Mouse (Mus musculus): ENCODE data around the gene Syde2. TPM values are rescaled to one million over a fixed set of nuclear protein-coding genes. Genes with fewer than 3 reads are reported as not detected.
A peak's percentile ranks its signal among the peaks of the same experiment; 100 is the strongest.
"Not testable (repeated sequence)": the region's sequence is repeated elsewhere in the genome, so short reads cannot be mapped to it uniquely, and the experiment has no call there.

Syde2 gene
- polyA plus RNA-seq, 1 experiment from 2014 or later = 1.7 TPM

DNA sequence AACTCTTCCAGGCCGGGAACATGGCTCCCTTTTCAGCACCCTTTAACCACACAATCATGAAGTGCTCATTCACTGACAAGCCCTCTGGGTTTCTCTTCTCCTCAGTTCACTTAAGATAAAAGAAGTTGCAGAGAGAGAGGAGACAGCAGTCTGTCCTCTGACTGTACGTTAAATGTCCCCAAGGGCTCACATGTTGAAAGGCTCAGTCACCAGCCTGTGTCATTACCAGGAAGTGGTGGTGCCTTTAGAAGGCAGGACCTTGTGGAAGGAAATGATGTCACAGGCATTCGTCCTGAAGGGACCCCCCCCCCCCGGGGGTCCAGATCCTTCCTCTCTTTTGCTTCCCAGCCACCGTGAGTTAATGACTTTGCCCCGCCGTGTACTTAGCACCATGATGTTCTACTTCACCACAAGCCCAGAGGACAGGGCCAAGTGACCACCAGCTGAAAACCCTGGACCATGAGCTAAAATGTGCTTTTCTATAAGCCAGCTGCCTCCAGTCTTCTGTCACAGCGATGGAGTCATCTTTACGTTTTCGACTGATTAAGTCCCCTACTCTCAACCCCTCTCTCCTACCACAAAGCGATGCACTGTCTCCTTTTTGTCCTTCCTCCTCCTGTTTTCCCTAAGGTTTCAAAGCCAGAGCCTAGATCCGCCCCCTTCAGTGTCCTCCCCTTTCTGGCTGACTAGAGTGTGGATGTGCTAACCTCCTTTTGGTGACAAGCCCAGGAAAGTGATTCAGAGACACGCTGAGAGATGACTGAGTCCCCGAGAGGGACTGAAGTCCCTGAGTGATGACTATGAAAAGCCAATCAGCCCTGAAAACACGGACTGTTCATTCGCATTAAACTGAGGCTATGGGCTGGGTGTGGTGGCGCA is 36.1 kb upstream of the Syde2 start:
- Histone ChIP-seq H3K4me3 (no peak overlapping the region), H3K4me1 (peaks cover 4% of the 10 kb centered on the region), H3K27ac (no peak overlapping the region), H3K9me3 (no peaks in the 10 kb centered on the region), H3K36me3 (no peaks in the 10 kb centered on the region), H3K9ac (no peak overlapping the region), H3K4me2 (no peak overlapping the region), H3K27me3 (no peaks in the 10 kb centered on the region)
- no peak for ATAC-seq (ENCODE audit: insufficient number of reproducible peaks, low FRiP score, low TSS enrichment, low read depth)
- WGBS = 71% methylated on average over 17 of the region's 17 CpGs

DNA sequence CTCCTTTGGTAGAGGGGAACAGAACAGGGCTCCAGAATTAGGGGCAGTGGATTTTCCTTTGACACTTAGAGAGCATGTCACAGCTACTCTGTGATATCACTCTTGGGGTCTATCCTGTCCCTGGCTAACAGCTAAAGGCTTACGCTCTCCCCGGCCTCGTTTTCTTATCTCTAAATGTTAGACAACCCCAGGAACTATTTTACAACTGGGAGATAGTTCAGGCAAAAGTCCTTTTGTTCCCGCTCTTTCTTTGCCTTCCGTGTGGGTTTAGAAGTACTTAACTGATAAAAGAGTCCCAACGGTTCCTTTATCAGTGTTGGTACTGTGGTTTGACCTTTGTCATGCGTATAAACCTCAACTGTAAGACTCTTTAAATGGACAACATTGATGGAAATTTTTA is 34.7 kb upstream of the Syde2 start:
- no peaks in the 10 kb centered on the region for H3K9me3 ChIP-seq
- no peaks in the 10 kb centered on the region for H3K36me3 ChIP-seq
- peaks cover 4% of the 10 kb centered on the region for H3K4me1 ChIP-seq
- H3K9ac ChIP-seq = no peak overlapping the region
- 87% methylated on average over 7 of the region's 7 CpGs for WGBS
- no peak overlapping the region for H3K27ac ChIP-seq
- H3K27me3 ChIP-seq = no peaks in the 10 kb centered on the region
- no peak overlapping the region for H3K4me3 ChIP-seq
- H3K4me2 ChIP-seq = no peak overlapping the region
- ATAC-seq (ENCODE audit: insufficient number of reproducible peaks, low FRiP score, low TSS enrichment, low read depth) = no peak

DNA sequence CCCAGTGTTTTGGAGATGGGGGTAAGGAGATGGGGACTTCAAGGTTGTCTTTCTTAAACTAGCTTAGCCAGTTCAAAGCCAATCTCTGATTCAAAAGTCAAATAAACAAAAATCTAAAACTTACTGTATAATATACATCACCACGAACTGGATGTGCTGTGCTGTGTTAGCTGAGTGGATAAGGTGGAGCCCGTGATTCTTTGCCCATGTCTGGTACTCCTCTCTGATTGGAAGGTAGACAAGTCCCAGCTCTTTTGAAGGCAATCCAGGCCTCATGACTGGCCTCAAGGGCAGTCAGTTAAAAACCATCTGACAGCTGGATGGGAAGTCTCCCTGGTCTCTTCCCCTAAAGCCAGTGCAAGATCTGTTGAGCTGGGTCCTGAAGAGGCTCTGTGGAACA is 34.3 kb upstream of the Syde2 start:
- Histone ChIP-seq H3K4me1 (peaks cover 4% of the 10 kb centered on the region), H3K9me3 (no peaks in the 10 kb centered on the region), H3K36me3 (no peaks in the 10 kb centered on the region), H3K27ac (no peak overlapping the region), H3K27me3 (no peaks in the 10 kb centered on the region), H3K4me2 (no peak overlapping the region), H3K4me3 (no peak overlapping the region), H3K9ac (no peak overlapping the region)
- no peak for ATAC-seq (ENCODE audit: insufficient number of reproducible peaks, low FRiP score, low TSS enrichment, low read depth)
- WGBS = 87% methylated on average over 2 of the region's 2 CpGs

DNA sequence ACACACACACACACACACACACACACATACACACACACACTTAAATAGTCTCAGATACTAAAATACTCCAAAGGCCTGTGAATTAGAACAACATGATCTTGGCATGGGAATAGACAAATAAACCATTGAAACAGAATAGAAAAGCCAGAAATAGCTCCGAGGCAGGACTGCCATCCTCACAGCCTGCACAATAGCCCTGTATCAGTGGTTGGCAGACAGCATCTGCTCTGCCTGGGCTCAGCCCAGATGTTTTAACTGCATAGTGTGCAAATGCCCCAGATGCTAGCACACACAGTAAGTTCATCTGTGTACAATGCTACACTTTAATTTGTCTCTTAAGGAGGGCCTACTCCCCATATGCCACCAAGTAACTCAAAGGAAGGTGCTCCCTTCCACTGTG is 27.8 kb upstream of the Syde2 start:
- H3K36me3 ChIP-seq = no peaks in the 10 kb centered on the region
- H3K4me3 ChIP-seq = no peak overlapping the region
- no peak overlapping the region for H3K27ac ChIP-seq
- H3K4me2 ChIP-seq = no peak overlapping the region
- 57% methylated on average over 1 of the region's 1 CpGs for WGBS
- no peak for ATAC-seq (ENCODE audit: insufficient number of reproducible peaks, low FRiP score, low TSS enrichment, low read depth)
- H3K4me1 ChIP-seq = peaks cover 24% of the 10 kb centered on the region
- H3K9me3 ChIP-seq = no peaks in the 10 kb centered on the region
- H3K9ac ChIP-seq = no peak overlapping the region
- H3K27me3 ChIP-seq = no peaks in the 10 kb centered on the region

DNA sequence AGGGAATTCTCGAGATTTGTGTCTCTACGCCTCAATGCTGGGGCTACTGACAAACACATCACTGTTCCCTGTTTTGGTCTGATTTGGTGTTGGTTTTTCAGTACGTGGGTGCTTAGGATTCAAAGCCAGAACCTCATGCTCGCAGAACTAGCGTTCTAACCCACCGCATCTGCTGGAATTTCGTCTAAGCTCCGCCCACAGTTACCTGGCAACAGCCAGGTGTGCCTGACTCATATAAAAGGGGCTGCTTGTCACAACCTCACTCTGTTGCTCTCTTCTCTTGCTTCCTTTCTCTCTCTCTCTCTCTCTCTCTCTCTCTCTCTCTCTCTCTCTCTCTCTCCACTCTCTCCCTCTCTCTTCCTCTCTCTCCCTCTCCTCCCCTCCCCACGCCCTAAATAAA is 25.3 kb upstream of the Syde2 start:
- ATAC-seq (ENCODE audit: insufficient number of reproducible peaks, low FRiP score, low TSS enrichment, low read depth) = no peak
- H3K27me3 ChIP-seq = no peaks in the 10 kb centered on the region
- H3K4me2 ChIP-seq = no peak overlapping the region
- no peaks in the 10 kb centered on the region for H3K36me3 ChIP-seq
- 21% methylated on average over 9 of the region's 9 CpGs for WGBS
- no peak overlapping the region for H3K4me3 ChIP-seq
- no peak overlapping the region for H3K27ac ChIP-seq
- peaks cover 29% of the 10 kb centered on the region for H3K4me1 ChIP-seq
- H3K9ac ChIP-seq = no peak overlapping the region
- no peaks in the 10 kb centered on the region for H3K9me3 ChIP-seq

DNA sequence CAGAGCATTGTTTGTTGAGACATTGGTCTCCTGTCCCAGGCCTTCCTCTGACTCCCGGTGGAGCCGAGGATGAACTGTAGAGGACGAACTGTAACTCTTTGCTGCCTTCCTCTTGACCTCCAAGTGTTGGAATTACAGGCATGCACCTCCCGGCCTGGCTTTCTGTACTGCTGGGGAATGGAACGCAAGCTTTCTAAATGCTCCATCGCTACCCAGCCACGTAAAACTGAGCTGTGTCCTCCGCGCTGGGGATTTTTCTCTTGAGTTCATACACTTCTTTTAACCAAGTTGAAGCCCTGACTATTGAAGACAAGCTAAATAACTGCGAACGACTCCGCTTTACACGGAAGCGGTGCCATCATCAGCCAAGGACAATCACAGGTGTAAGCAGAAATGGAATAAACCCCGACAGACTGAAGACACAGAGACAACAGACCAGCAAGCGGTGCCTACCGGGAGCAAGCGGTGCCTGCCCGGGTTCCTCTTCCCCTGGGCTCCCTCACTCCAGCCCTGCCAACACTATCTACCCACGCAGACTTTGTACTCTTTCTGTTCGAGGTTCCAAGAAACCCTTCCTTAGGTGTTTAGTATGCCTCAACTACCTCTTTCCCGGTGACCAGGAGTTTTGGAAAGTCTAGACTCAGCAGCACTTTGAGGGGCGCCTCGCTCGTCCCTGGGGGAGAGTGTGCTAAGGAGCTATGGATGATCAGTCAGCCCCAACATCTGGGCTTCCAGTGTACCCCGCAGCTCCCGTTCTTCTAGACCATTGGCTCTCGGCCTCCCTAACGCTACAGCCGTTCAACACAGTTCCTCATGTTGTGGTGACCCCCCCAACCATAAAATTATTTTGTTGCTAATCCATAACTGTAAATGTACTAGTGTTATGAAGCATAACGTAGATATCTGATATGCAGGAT is 24.3 kb upstream of the Syde2 start:
- Histone ChIP-seq H3K4me1 (peaks cover 29% of the 10 kb centered on the region), H3K27ac (peak overlapping the region; percentile 69; the same call in 1 of the 2 replicates), H3K4me3 (peak overlapping the region; percentile 9; the same call in 1 of the 2 replicates), H3K4me2 (peak overlapping the region; percentile 26), H3K9me3 (no peaks in the 10 kb centered on the region), H3K36me3 (no peaks in the 10 kb centered on the region), H3K9ac (no peak overlapping the region), H3K27me3 (no peaks in the 10 kb centered on the region)
- no peak for ATAC-seq (ENCODE audit: insufficient number of reproducible peaks, low FRiP score, low TSS enrichment, low read depth)
- 19% methylated on average over 31 of the region's 31 CpGs for WGBS

DNA sequence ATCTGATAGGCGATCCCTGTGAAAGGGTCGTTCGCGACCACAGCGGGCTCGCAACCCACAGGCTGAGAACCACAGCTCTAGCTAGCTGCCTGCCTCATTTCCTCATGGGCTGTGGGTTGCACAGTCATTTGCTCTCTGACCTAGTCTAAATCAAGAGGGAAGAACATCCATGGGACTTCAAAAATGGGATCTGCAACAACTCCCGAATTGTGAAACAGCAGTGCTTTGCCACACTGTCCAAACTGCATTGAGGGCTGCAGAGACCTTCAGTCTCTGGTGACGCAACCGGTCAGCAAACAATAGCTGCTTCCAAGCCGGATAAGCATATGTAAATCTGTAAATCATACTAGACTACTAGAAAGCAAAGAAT is 23.7 kb upstream of the Syde2 start:
- peak overlapping the region; percentile 36 for H3K4me2 ChIP-seq
- 23% methylated on average over 10 of the region's 10 CpGs for WGBS
- no peaks in the 10 kb centered on the region for H3K27me3 ChIP-seq
- no peaks in the 10 kb centered on the region for H3K36me3 ChIP-seq
- no peak overlapping the region for H3K9ac ChIP-seq
- ATAC-seq (ENCODE audit: insufficient number of reproducible peaks, low FRiP score, low TSS enrichment, low read depth) = no peak
- H3K27ac ChIP-seq = peak overlapping the region; percentile 69
- H3K4me3 ChIP-seq = no peak overlapping the region
- H3K4me1 ChIP-seq = peaks cover 29% of the 10 kb centered on the region
- H3K9me3 ChIP-seq = no peaks in the 10 kb centered on the region

DNA sequence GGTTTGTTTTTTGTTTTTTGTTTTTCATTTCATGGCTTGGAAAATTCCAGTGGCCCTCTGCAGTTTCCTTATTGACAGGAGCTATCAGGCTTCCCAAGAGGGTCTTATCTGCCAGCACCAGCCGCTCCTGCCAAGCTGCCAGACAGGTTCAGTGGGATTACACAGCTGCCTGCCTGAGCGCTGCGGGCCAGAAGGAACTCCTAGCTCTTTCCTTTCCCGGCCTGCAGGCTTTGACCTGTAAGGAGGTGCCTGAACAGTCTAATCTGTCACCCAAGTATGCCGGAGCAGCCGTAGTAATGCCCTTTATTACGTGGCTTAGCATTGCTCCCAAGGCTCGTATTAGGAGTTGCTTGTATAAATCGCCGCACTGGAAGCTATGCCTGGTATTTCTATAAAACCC is 23.2 kb upstream of the Syde2 start:
- peak; percentile 81 for ATAC-seq (ENCODE audit: insufficient number of reproducible peaks, low FRiP score, low TSS enrichment, low read depth)
- Histone ChIP-seq H3K4me2 (peak overlapping the region; percentile 36), H3K27me3 (no peaks in the 10 kb centered on the region), H3K4me3 (peak overlapping the region; percentile 11; the same call in 1 of the 2 replicates), H3K27ac (peak overlapping the region; percentile 69), H3K4me1 (peaks cover 29% of the 10 kb centered on the region), H3K36me3 (no peaks in the 10 kb centered on the region), H3K9ac (no peak overlapping the region), H3K9me3 (no peaks in the 10 kb centered on the region)
- WGBS = 6% methylated on average over 10 of the region's 10 CpGs

DNA sequence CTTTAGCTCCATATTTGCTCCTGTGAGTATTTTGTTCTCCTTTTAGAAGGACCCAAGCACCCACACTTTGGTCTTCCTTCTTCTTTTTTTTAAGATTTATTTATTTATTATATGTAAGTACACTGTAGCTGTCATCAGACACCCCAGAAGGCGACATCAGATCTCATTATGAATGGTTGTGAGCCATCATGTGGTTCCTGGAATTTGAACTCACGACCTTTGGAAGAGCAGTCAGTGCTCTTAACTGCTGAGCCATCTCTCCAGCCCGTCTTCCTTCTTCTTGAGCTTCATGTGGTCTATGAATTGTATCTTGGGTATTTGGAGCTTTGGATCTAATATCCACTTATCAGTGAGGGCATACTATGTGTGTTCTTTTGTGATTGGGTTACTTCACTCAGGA is 22.1 kb upstream of the Syde2 start:
- H3K4me1 ChIP-seq = peaks cover 29% of the 10 kb centered on the region
- H3K4me2 ChIP-seq; H3K9ac ChIP-seq; H3K27ac ChIP-seq; H3K9me3 ChIP-seq; H3K27me3 ChIP-seq; H3K36me3 ChIP-seq; H3K4me3 ChIP-seq; ATAC-seq (ENCODE audit: insufficient number of reproducible peaks, low FRiP score, low TSS enrichment, low read depth): not testable (repeated sequence)
- 81% methylated on average over 3 of the region's 3 CpGs for WGBS

DNA sequence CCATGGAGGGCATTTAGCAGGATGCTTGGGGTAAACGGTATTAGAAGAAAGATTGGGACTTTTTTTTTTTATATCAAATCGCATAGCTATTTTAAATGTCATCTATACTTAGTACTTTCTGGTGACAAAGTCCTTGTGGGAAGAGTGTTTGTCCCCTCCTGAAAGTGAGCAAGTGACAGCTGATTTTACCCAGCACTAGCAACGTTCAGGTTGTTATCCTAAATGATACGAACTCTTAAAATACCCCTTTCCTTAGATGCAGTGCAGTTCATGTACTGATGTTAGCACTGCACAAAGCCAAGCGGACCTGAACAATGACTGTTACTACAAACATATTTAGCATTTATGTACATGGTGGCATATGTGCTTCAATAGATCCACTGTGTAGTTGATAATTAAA is 20.9 kb upstream of the Syde2 start:
- Histone ChIP-seq H3K36me3 (no peaks in the 10 kb centered on the region), H3K27ac (no peak overlapping the region), H3K4me1 (peaks cover 33% of the 10 kb centered on the region), H3K27me3 (no peaks in the 10 kb centered on the region), H3K9me3 (no peaks in the 10 kb centered on the region), H3K4me3 (no peak overlapping the region), H3K9ac (no peak overlapping the region), H3K4me2 (no peak overlapping the region)
- ATAC-seq (ENCODE audit: insufficient number of reproducible peaks, low FRiP score, low TSS enrichment, low read depth) = no peak
- WGBS = 91% methylated on average over 5 of the region's 5 CpGs

DNA sequence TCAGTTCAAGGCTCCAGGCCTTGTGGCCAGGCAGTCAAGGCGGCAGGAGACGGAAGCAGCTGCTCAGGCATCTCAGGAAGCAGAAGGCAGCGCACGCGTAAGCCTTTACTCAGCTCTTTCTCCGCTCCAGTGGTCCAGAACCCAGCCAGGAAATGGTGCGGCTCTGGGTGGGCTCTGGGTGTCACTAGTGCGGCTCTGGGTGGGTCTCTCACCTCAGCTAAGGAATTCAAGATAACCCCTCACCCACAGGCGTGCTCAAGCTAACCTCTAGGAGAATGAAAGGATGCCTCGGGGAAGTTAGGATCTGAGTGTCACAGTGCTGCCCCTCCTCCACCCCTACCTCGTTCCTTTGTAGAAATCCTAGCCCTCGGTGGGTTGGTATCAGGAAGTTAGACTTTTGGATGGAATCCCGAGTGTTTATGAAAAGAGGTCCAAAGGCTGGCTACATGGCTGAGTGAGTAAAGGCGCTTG is 18.6 kb upstream of the Syde2 start:
- H3K27ac ChIP-seq = no peak overlapping the region
- peaks cover 15% of the 10 kb centered on the region for H3K4me1 ChIP-seq
- H3K27me3 ChIP-seq = no peaks in the 10 kb centered on the region
- 45% methylated on average over 14 of the region's 14 CpGs for WGBS
- no peaks in the 10 kb centered on the region for H3K36me3 ChIP-seq
- H3K4me3 ChIP-seq = no peak overlapping the region
- no peaks in the 10 kb centered on the region for H3K9me3 ChIP-seq
- ATAC-seq (ENCODE audit: insufficient number of reproducible peaks, low FRiP score, low TSS enrichment, low read depth) = no peak
- no peak overlapping the region for H3K4me2 ChIP-seq
- H3K9ac ChIP-seq = no peak overlapping the region

DNA sequence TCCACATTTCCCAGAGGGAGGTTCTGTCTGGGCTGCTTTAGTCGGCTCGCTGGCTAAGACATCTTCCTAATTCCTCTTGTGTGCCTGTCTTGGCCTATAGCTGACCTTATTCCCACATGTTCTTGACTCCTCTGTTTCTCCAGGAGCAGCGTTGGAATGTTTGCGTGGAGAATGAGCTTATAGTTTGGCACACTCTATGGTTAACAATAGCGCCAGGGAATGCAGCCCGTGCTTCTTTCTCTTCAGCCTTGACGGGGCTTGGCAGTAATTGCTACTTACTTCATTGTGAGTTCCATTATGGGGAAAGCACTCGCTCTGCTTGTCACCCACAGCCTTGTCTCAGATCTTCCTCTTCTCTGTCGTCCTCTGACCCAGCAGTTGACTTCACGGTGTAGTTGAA is 16.2 kb upstream of the Syde2 start:
- WGBS = 56% methylated on average over 10 of the region's 10 CpGs
- H3K27me3 ChIP-seq = no peaks in the 10 kb centered on the region
- ATAC-seq (ENCODE audit: insufficient number of reproducible peaks, low FRiP score, low TSS enrichment, low read depth) = no peak
- H3K36me3 ChIP-seq = no peaks in the 10 kb centered on the region
- no peak overlapping the region for H3K9ac ChIP-seq
- no peak overlapping the region for H3K4me2 ChIP-seq
- no peak overlapping the region for H3K4me3 ChIP-seq
- peaks cover 4% of the 10 kb centered on the region for H3K4me1 ChIP-seq
- H3K9me3 ChIP-seq = no peaks in the 10 kb centered on the region
- H3K27ac ChIP-seq = no peak overlapping the region

All from limb, embryonic 15.5 days (tissue).